Mouse (Mus musculus): ENCODE data around the gene Srgap3.
"Not testable (repeated sequence)": the region's sequence is repeated elsewhere in the genome, so short reads cannot be mapped to it uniquely, and the experiment has no call there.

DNA sequence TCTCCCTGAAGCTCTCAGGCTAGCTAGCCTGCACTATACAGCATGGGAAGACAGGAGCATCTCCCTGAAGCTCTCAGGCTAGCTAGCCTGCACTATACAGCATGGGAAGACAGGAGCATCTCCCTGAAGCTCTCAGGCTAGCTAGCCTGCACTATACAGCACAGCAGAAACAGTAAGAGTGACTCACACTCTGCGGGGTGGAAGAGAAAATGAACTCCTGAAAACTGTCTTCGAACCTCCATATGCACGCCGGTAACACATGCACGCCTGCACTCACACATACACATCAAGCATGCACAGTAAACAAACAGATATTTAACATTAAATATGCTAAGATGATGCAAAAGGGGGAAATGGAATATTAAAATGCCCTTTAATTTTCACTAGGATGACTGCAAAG, 86.8 kb downstream of the Srgap3 start:
- not testable (repeated sequence) for TF ChIP-seq POLR2A (IDR thresholded peaks at IDR 0.05; ENCODE audit: borderline replicate concordance, extremely low read depth, low read depth, low read length); CTCF (IDR thresholded peaks at IDR 0.05; ENCODE audit: insufficient read depth, low read length)
